Mouse (Mus musculus) lung, postnatal 0 days (tissue): Measurements from ENCODE around the gene Cby1. TPM values are rescaled to one million over a fixed set of nuclear protein-coding genes. Genes with fewer than 3 reads are reported as not detected.

Experiments
- ATAC-seq: fragments of 200-750 bp; cut with Nextera tagmentation; 2 replicates; pipeline ENCODE4 v1.8.0; 2017; ENCODE audit warnings: moderate library complexity
- DNase-seq: peaks from one replicate; pipeline ENCODE4 v3.0.0-alpha.2; 2016; ENCODE audit warnings: low spot score
- H3K27ac ChIP-seq: fragments of 300-500 bp; sonication (generic); 2 replicates; pipeline ENCODE4 v1.5.1; 2014; ENCODE audit warnings: antibody characterized with exemption, mild to moderate bottlenecking, low read length, mixed read lengths
- H3K27me3 ChIP-seq: fragments of 300-500 bp; sonication (generic); replicated peaks from 2 replicates; pipeline ENCODE4 v1.6.1; 2014; ENCODE audit warnings: low read length, mixed read lengths; ENCODE audit not compliant: insufficient read depth
- H3K36me3 ChIP-seq: fragments of 300-500 bp; sonication (generic); 2 replicates; pipeline ENCODE4 v1.6.1; 2014; ENCODE audit warnings: low read length, mixed read lengths; ENCODE audit not compliant: insufficient read depth
- H3K4me1 ChIP-seq: fragments of 300-500 bp; sonication (generic); 2 replicates; pipeline ENCODE4 v1.6.1; 2014; ENCODE audit warnings: antibody characterized with exemption, low read depth, low read length, mixed read lengths; ENCODE audit not compliant: insufficient read depth
- H3K4me2 ChIP-seq: fragments of 300-500 bp; sonication (generic); replicated peaks from 2 replicates; pipeline ENCODE4 v1.6.1; 2014; ENCODE audit warnings: low read depth, mild to moderate bottlenecking, low read length, moderate library complexity, mixed read lengths
- H3K4me3 ChIP-seq: fragments of 300-500 bp; sonication (generic); 2 replicates; pipeline ENCODE4 v1.5.1; 2014; ENCODE audit warnings: low read depth, low read length
- H3K9ac ChIP-seq: fragments of 300-500 bp; sonication (generic); replicated peaks from 2 replicates; pipeline ENCODE4 v1.6.1; 2014; ENCODE audit warnings: low read depth, mild to moderate bottlenecking
- H3K9me3 ChIP-seq: fragments of 300-500 bp; sonication (generic); 2 replicates; pipeline ENCODE4 v1.6.1; 2016; ENCODE audit warnings: low read length, mixed read lengths
- CTCF ChIP-seq: IDR thresholded peaks from 2 replicates; pipeline ENCODE4 v1.5.1; 2016; ENCODE audit warnings: antibody characterized with exemption, mild to moderate bottlenecking
- EP300 ChIP-seq: IDR thresholded peaks from 2 replicates; pipeline ENCODE4 v1.6.1; 2016; ENCODE audit warnings: antibody characterized with exemption, mild to moderate bottlenecking, control low read depth
- WGBS: fragments of 180-500 bp; shearing (Covaris S2); extraction: QIAGEN DNeasy Blood & Tissue Kit; methylation state at CpG from one replicate; pipeline ENCODE4 v1.1.7; 2014; 5-methylcytosine and 5-hydroxymethylcytosine counted together
- polyA plus RNA-seq: library from polyadenylated mRNA; unstranded; fragments of >200 nt; fragmentation: Nextera tagmentation; extraction: Ambion mirVana; gene quantifications from 2 replicates; pipeline ENCODE4 v1.2.1, GENCODE M21; 2015

Cby1 gene
- polyA plus RNA-seq, 1 experiment from 2014 or later = 45.3 TPM

DNA sequence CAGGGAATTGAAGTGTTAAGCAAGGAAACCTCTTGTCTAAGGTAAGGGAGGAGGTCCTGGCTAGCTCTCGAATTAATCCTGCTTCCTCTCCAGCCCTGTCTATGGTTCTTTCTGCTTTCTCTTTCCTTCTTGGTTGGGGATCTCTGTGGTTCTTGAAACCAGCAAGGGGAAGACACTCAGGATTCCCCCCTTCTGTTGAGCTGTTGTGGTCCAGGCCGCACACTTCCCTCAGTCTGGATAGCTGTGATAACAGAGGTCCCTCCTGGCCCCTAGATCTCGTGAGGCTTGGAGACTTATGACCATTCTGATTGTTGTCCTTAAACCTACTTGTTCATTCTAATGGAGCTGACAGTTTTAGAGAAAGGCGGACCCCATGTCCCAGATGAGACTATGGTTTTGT, 35.5 kb downstream of the Cby1 start:
- WGBS = 78% methylated on average over 4 of the region's 4 CpGs
- ATAC-seq (no peak), DNase-seq (no peak)
- no peaks in the 10 kb centered on the region for H3K27me3 ChIP-seq
- peak overlapping the region; percentile 36; the same call in 1 of the 2 replicates for H3K4me2 ChIP-seq
- H3K36me3 ChIP-seq = no peaks in the 10 kb centered on the region; the same call in 1 of the 2 replicates
- no peak for TF ChIP-seq CTCF
- no peak for TF ChIP-seq EP300
- no peaks in the 10 kb centered on the region for H3K9me3 ChIP-seq
- H3K4me1 ChIP-seq = no peaks in the 10 kb centered on the region
- 0 out of 2 replicates have a peak overlapping the region, but pooled peaks have one; percentile 52 for H3K27ac ChIP-seq
- H3K9ac ChIP-seq = no peak overlapping the region
- no peak overlapping the region for H3K4me3 ChIP-seq

DNA sequence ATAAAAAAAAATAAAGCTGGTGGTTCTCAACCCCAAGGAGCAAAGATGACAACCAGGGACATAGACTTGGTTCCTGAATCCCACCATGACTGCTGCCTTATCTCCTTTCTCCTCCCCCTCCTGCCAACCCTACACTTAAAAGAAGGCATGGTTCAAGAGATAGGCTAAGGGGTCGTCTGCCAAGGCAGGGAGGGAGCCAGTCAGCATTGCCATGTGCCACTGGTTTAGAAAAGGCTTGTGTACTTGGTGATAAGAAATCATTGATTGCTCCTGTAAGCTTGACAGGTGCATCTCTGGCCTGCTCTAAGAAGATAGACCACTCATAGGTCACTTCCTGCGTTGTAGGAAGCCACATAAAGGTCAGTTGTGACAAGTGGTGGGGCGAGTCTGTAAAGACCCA, 36.5 kb downstream of the Cby1 start:
- no peak overlapping the region for H3K4me3 ChIP-seq
- no peaks in the 10 kb centered on the region for H3K27me3 ChIP-seq
- no peak overlapping the region for H3K27ac ChIP-seq
- no peak for TF ChIP-seq CTCF
- no peak for TF ChIP-seq EP300
- H3K9me3 ChIP-seq = no peaks in the 10 kb centered on the region
- DNase-seq = no peak
- ATAC-seq = no peak
- H3K9ac ChIP-seq = no peak overlapping the region
- H3K4me2 ChIP-seq = no peak overlapping the region
- no peaks in the 10 kb centered on the region; the same call in 1 of the 2 replicates for H3K36me3 ChIP-seq
- H3K4me1 ChIP-seq = no peaks in the 10 kb centered on the region
- WGBS = 26% methylated on average over 3 of the region's 3 CpGs

DNA sequence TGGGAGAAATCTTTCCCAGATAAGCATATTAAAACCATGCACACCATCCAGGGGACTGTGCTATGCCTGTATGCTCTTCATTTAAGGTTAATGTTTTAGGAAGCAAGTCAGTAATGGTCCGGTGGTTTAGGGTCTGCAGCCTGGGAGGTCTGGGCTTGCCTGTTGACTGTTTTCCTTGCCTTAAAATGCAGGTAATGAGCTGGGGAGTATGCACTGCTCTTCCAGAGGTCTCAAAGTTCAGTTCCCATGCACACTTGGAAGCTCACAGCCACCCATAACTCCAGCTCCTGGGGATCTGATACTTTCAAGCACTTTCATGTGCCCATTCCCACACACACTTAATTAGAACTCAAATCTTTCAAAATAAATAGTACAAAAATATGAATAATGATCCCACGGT, 37.5 kb downstream of the Cby1 start:
- no peaks in the 10 kb centered on the region for H3K27me3 ChIP-seq
- no peak overlapping the region for H3K4me2 ChIP-seq
- no peak overlapping the region for H3K27ac ChIP-seq
- no peak for DNase-seq
- TF ChIP-seq CTCF (no peak), EP300 (no peak)
- H3K4me3 ChIP-seq = no peak overlapping the region
- no peaks in the 10 kb centered on the region for H3K9me3 ChIP-seq
- 95% methylated on average over 2 of the region's 2 CpGs for WGBS
- H3K4me1 ChIP-seq = no peaks in the 10 kb centered on the region
- H3K36me3 ChIP-seq = no peaks in the 10 kb centered on the region; the same call in 1 of the 2 replicates
- no peak overlapping the region for H3K9ac ChIP-seq
- ATAC-seq = no peak

DNA sequence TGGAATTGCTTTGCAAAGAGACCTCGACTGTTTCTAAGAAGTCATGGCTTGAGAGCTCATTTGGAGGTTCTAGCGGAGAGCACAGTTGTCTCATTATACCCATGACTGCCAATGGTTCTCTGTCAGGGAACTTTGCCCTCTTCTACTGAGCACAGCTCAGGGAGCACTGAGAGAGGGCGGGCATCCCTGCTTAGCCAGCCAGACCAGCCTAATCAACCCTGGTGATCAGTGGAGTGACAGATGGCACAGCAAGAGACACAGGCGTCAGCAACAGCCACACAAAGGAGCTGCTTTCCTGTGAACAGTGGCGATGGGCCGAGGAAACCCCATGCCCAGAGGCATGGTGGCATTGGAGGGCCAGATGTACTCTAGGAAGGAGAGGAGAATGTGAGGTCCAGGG, 38.0 kb downstream of the Cby1 start:
- ATAC-seq = no peak
- no peak for TF ChIP-seq CTCF
- TF ChIP-seq EP300 = no peak
- DNase-seq = no peak
- Histone ChIP-seq H3K36me3 (no peaks in the 10 kb centered on the region; the same call in 1 of the 2 replicates), H3K4me2 (no peak overlapping the region), H3K4me1 (no peaks in the 10 kb centered on the region), H3K9ac (no peak overlapping the region), H3K9me3 (no peaks in the 10 kb centered on the region), H3K27ac (no peak overlapping the region), H3K4me3 (no peak overlapping the region), H3K27me3 (no peaks in the 10 kb centered on the region)
- WGBS = 90% methylated on average over 6 of the region's 6 CpGs

DNA sequence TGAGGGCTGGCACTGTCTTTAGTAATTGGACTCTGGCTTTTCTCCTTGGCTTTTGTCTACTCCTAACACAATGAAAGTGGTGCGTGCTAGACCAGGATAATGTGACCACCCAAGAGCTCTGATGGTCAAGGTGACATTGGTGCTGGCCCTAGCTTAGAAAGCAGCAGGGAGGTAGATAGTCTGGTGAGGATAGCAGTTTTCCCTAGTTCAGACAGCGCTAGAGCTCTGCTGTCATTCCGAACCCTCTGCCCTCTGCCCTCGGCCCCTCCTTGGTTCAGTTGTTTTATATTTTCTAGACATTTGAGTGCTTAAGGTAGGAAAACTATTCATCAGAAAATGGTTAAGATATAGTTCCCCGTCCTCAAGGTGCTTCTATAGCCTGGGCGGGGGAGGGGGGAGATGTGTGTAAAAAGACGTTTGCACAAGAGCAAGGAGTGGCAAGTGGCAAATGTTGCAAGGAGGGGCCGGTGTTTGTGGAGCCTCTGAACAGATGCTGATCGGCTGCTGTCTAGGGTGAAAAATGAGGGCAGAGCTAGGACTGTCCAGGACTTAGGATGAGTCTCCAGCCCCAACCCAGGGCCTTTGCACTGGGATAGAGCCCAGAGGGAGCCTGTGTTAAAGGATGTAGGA, 38.7 kb downstream of the Cby1 start:
- Histone ChIP-seq H3K36me3 (no peaks in the 10 kb centered on the region; the same call in 1 of the 2 replicates), H3K27me3 (no peaks in the 10 kb centered on the region), H3K4me2 (no peak overlapping the region), H3K4me3 (no peak overlapping the region), H3K9me3 (no peaks in the 10 kb centered on the region), H3K9ac (no peak overlapping the region), H3K27ac (no peak overlapping the region), H3K4me1 (no peaks in the 10 kb centered on the region)
- DNase-seq (peak; percentile 42), ATAC-seq (peak; percentile 53)
- no peak for TF ChIP-seq EP300
- WGBS = 58% methylated on average over 9 of the region's 9 CpGs

DNA sequence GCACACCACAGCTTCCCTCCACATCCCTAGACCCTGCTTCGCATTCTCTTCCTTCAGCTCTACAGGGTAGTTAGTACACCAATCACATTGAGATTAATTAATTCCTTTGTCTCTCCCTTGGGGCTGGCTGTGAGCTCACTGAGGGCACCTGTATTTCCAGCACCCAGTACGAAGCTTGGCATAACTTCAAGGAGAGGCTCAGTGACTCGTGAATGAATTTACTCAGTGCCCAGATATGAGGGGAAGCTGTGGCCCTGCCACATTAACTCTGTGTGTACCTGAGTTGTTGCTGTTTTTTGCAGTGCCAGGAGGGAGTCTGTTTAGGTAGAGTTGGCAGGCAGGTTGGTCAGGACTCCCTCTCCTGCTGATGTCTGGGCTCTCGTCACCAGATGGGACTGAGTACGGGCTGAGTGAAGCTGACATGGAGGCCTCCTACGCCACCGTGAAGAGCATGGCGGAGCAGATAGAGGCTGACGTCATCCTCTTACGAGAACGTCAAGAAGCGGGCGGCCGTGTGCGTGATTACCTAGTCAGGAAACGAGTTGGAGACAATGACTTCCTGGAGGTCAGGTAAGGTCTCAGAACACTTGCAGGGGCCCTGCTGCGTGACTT, 47.7 kb downstream of the Cby1 start:
- no peak overlapping the region for H3K9ac ChIP-seq
- H3K4me1 ChIP-seq = no peaks in the 10 kb centered on the region
- ATAC-seq (no peak), DNase-seq (no peak)
- no peak for TF ChIP-seq EP300
- TF ChIP-seq CTCF = no peak
- H3K4me3 ChIP-seq = no peak overlapping the region
- WGBS = 60% methylated on average over 17 of the region's 17 CpGs
- H3K4me2 ChIP-seq = no peak overlapping the region
- H3K9me3 ChIP-seq = no peaks in the 10 kb centered on the region
- H3K27ac ChIP-seq = no peak overlapping the region
- peaks cover 17% of the 10 kb centered on the region; the same call in 1 of the 2 replicates for H3K36me3 ChIP-seq
- no peaks in the 10 kb centered on the region for H3K27me3 ChIP-seq
